Mouse (Mus musculus): Measurements from ENCODE around the gene Meis1. TPM values are rescaled to one million over a fixed set of nuclear protein-coding genes. Genes with fewer than 3 reads are reported as not detected.

Gene Meis1
- polyA plus RNA-seq, 2 experiments: 5.6 to 6.2 TPM

DNA sequence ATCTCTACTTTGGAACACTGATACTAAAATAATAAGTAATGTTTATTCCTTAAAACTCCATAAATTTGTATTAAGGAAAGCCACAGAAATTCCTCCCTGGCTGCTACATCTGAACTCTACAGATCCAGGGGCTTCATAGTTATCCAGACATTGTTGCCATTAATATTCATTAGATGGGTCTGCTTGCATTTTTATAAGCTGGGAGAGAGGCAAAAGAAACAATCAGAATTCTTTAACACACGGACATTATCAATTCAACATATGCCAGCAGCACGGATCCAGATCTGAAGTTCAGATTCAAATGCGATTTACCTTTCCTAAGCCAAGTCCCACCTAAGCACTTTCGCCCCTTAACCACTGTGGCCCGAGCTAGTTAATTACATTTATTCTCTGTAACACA is 100.9 kb downstream of the Meis1 start:
- H3K4me2 ChIP-seq (ENCODE audit: low read depth): no peak overlapping the region
- 62% methylated on average over 5 of the region's 5 CpGs for WGBS (ENCODE audit: insufficient replicate concordance)
- no peaks in the 10 kb centered on the region for H3K9me3 ChIP-seq (ENCODE audit: control insufficient read depth, low read length)
- DNase-seq (ENCODE audit: low read depth in 3 of 3, low spot score in 3 of 3) (no peak), ATAC-seq (ENCODE audit: insufficient read depth) (no peak)
- no peak overlapping the region for H3K9ac ChIP-seq (replicated peaks)
- H3K4me3 ChIP-seq (ENCODE audit: insufficient read depth in 1 of 2, low read depth in 2 of 2, low read length in 2 of 2): no peak overlapping the region
- no peak overlapping the region for H3K27ac ChIP-seq
- no peaks in the 10 kb centered on the region for H3K27me3 ChIP-seq (ENCODE audit: control insufficient read depth, insufficient read depth, low read length)
- H3K4me1 ChIP-seq (replicated peaks; ENCODE audit: control insufficient read depth in 2 of 2, insufficient read depth in 2 of 2, low read length in 1 of 2): no peaks in the 10 kb centered on the region
- H3K36me3 ChIP-seq (replicated peaks; ENCODE audit: control insufficient read depth, insufficient read depth, low read depth): no peaks in the 10 kb centered on the region
- TF ChIP-seq CTCF (IDR thresholded peaks at IDR 0.05; ENCODE audit: low read depth) (no peak), EP300 (IDR thresholded peaks at IDR 0.05; ENCODE audit: low read depth) (no peak)

DNA sequence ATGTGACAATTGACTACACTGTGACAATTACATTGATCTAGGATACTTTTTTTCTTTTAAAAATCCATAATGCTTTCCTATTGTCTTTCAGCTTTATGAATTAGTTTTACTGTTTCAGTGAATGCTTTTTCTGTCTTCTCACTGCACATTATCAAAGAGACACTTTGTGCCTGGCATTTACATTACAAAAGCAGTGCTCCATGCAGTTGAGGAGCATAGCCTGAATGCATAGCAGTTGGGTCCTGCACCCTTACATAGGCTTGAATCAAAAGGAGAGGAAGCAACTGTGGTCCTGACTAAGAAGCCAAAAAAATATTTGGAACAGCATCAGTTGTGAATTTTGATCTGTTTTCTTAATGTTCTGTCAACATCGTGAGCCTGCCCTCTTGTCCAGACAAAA is 105.5 kb downstream of the Meis1 start:
- H3K36me3 ChIP-seq (replicated peaks; ENCODE audit: control insufficient read depth, insufficient read depth, low read depth): no peaks in the 10 kb centered on the region
- DNase-seq (ENCODE audit: low read depth in 3 of 3, low spot score in 3 of 3): no peak
- H3K4me1 ChIP-seq (replicated peaks; ENCODE audit: control insufficient read depth in 2 of 2, insufficient read depth in 2 of 2, low read length in 1 of 2): no peaks in the 10 kb centered on the region
- 65% methylated on average over 1 of the region's 1 CpGs for WGBS (ENCODE audit: insufficient replicate concordance)
- no peak overlapping the region for H3K4me2 ChIP-seq (ENCODE audit: low read depth)
- no peak overlapping the region for H3K4me3 ChIP-seq (ENCODE audit: insufficient read depth in 1 of 2, low read depth in 2 of 2, low read length in 2 of 2)
- TF ChIP-seq EP300 (IDR thresholded peaks at IDR 0.05; ENCODE audit: low read depth): no peak
- no peak for TF ChIP-seq CTCF (IDR thresholded peaks at IDR 0.05; ENCODE audit: low read depth)
- H3K9ac ChIP-seq (replicated peaks): no peak overlapping the region
- no peaks in the 10 kb centered on the region for H3K9me3 ChIP-seq (ENCODE audit: control insufficient read depth, low read length)
- H3K27ac ChIP-seq: no peak overlapping the region
- ATAC-seq (ENCODE audit: insufficient read depth): no peak
- H3K27me3 ChIP-seq (ENCODE audit: control insufficient read depth, insufficient read depth, low read length): no peaks in the 10 kb centered on the region

DNA sequence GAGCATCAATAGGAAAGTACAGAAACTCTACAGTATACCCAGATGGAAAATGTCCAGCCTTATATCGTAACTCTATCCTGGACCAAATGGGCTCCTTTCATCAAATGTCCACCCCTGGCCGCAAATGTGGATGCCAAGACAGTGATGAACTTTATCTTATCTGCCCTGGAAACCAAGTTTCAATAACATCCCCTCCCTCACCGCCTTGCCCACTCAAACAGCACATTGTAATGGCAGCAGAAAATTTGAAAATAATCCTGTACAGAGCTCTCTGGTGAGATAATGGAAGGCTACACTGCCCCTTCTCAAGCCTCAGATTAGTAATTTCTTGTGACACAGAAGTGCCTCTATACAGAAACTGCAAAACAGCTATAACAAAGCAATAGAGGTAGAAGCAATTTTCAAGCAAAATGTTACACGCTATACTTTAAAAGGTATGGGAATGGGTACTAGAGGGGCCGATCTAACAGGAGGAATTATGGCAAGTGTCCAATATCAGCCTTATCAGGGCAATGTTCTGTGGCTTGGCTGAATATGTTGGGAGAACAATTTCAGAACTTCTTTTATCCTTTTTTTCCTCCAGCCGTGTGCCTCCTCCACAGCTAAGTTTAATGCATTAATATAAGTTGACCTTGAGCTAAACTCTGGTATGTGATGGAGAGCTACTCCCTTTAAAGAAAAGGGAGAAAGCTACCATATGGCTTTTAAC is 106.3 kb downstream of the Meis1 start:
- WGBS (ENCODE audit: insufficient replicate concordance): 59% methylated on average over 6 of the region's 6 CpGs
- no peaks in the 10 kb centered on the region for H3K4me1 ChIP-seq (replicated peaks; ENCODE audit: control insufficient read depth in 2 of 2, insufficient read depth in 2 of 2, low read length in 1 of 2)
- H3K27ac ChIP-seq: no peak overlapping the region

DNA sequence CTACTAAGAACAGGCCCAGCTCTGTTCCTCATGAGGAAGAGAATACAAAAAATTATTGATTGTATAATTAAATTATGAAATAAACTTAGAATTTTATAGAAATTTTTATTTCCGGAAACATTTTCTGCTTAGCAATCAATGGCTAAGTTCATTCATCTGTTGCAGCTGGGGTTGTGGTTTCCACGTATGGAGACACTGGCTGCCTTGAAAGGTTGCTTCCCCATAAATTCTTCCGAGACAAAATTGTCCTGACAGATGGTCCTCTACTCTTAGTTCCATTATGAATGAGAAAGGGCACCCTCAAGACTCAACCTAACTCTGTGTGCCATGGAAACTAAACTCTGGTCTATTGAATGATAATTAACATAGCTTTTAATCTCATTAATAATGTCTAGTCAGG is 111.9 kb downstream of the Meis1 start:
- Histone ChIP-seq H3K4me2 (ENCODE audit: low read depth) (no peak overlapping the region), H3K36me3 (replicated peaks; ENCODE audit: control insufficient read depth, insufficient read depth, low read depth) (no peaks in the 10 kb centered on the region), H3K9ac (replicated peaks) (no peak overlapping the region), H3K9me3 (ENCODE audit: control insufficient read depth, low read length) (no peaks in the 10 kb centered on the region), H3K27me3 (ENCODE audit: control insufficient read depth, insufficient read depth, low read length) (no peaks in the 10 kb centered on the region), H3K4me3 (ENCODE audit: insufficient read depth in 1 of 2, low read depth in 2 of 2, low read length in 2 of 2) (no peak overlapping the region), H3K4me1 (replicated peaks; ENCODE audit: control insufficient read depth in 2 of 2, insufficient read depth in 2 of 2, low read length in 1 of 2) (peaks cover 0 to 1% of the 10 kb centered on the region in 2 experiments; a peak in 2 of 4 replicates), H3K27ac (no peak overlapping the region)
- ATAC-seq (ENCODE audit: insufficient read depth): no peak
- 51% methylated on average over 3 of the region's 3 CpGs for WGBS (ENCODE audit: insufficient replicate concordance)
- TF ChIP-seq EP300 (IDR thresholded peaks at IDR 0.05; ENCODE audit: low read depth) (no peak), CTCF (IDR thresholded peaks at IDR 0.05; ENCODE audit: low read depth) (no peak)
- DNase-seq (ENCODE audit: low read depth in 3 of 3, low spot score in 3 of 3): no peak

More for the DNA sequence above, 106.3 kb downstream of the Meis1 start:
- Histone ChIP-seq H3K9me3 (ENCODE audit: control insufficient read depth, low read length) (no peaks in the 10 kb centered on the region), H3K27me3 (ENCODE audit: control insufficient read depth, insufficient read depth, low read length) (no peaks in the 10 kb centered on the region), H3K4me2 (ENCODE audit: low read depth) (no peak overlapping the region), H3K4me3 (ENCODE audit: insufficient read depth in 1 of 2, low read depth in 2 of 2, low read length in 2 of 2) (no peak overlapping the region), H3K9ac (replicated peaks) (no peak overlapping the region), H3K36me3 (replicated peaks; ENCODE audit: control insufficient read depth, insufficient read depth, low read depth) (no peaks in the 10 kb centered on the region)
- ATAC-seq (ENCODE audit: insufficient read depth): no peak
- TF ChIP-seq EP300 (IDR thresholded peaks at IDR 0.05; ENCODE audit: low read depth): no peak
- TF ChIP-seq CTCF (IDR thresholded peaks at IDR 0.05; ENCODE audit: low read depth): no peak
- DNase-seq (ENCODE audit: low read depth in 3 of 3, low spot score in 3 of 3): no peak

DNA sequence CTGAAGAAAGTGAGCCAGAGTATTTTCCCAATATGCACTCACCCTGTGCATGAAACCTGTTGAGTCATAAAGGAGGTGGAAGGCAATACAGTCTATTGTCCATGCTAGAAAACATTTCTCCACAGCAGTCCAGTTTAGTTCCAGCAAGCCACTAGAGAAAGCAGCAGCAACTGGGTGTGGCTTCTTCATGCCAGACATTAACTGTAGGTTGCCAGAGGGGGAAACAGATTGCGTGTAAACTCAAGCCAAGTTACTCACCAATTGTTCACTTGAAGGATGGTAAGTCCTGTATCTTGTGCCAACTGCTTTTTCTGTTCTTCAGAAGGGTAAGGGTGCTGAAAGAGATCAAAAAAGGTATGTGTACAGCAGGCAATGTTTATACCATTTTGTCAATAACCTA is 113.4 kb downstream of the Meis1 start:
- ATAC-seq (ENCODE audit: insufficient read depth) (no peak), DNase-seq (ENCODE audit: low read depth in 3 of 3, low spot score in 3 of 3) (no peak)
- Histone ChIP-seq H3K9me3 (ENCODE audit: control insufficient read depth, low read length) (no peaks in the 10 kb centered on the region), H3K4me2 (ENCODE audit: low read depth) (no peak overlapping the region), H3K27ac (no peak overlapping the region), H3K4me3 (ENCODE audit: insufficient read depth in 1 of 2, low read depth in 2 of 2, low read length in 2 of 2) (no peak overlapping the region), H3K9ac (replicated peaks) (no peak overlapping the region), H3K27me3 (ENCODE audit: control insufficient read depth, insufficient read depth, low read length) (no peaks in the 10 kb centered on the region), H3K4me1 (replicated peaks; ENCODE audit: control insufficient read depth in 2 of 2, insufficient read depth in 2 of 2, low read length in 1 of 2) (peaks cover 0 to 1% of the 10 kb centered on the region in 2 experiments; a peak in 2 of 4 replicates), H3K36me3 (replicated peaks; ENCODE audit: control insufficient read depth, insufficient read depth, low read depth) (no peaks in the 10 kb centered on the region)
- WGBS (ENCODE audit: insufficient replicate concordance): 29% methylated on average over 1 of the region's 1 CpGs
- TF ChIP-seq CTCF (IDR thresholded peaks at IDR 0.05; ENCODE audit: low read depth) (no peak), EP300 (IDR thresholded peaks at IDR 0.05; ENCODE audit: low read depth) (no peak)
